Mouse (Mus musculus): Measurements from ENCODE around the gene Gpr162.
"Not testable (repeated sequence)": the region's sequence is repeated elsewhere in the genome, so short reads cannot be mapped to it uniquely, and the experiment has no call there.

The Gpr162 gene

GRCm38 (mm10) chr6:124863658-124864298 lies at the start of gene Gpr162:
Gene Gpr162, minus strand, starts transcription at chr6:124863983.
- DNase-seq = peak in 1 of 2 experiments; percentile 29

- DNase-seq = no peak
Measured at GRCm38 (mm10) chr6:124913214-124913613, 49.4 kb upstream of the Gpr162 start.

- no peak for DNase-seq
Measured at GRCm38 (mm10) chr6:124911533-124912218, 47.9 kb upstream of the Gpr162 start, which contains the start of gene Lag3. Gene Lag3, minus strand, starts transcription at chr6:124911705.

- no peak for DNase-seq
Measured at GRCm38 (mm10) chr6:124910032-124910431, 46.2 kb upstream of the Gpr162 start.

GRCm38 (mm10) chr6:124907767-124908166 lies 44.0 kb upstream of the Gpr162 start:
- no peak for DNase-seq

- no peak for DNase-seq
Measured at GRCm38 (mm10) chr6:124904991-124905860, 41.4 kb upstream of the Gpr162 start.

GRCm38 (mm10) chr6:124904161-124904981 lies 40.6 kb upstream of the Gpr162 start:
- no peak for DNase-seq

GRCm38 (mm10) chr6:124903580-124904151 lies 39.9 kb upstream of the Gpr162 start:
- DNase-seq = peak; percentile 89 to 97

GRCm38 (mm10) chr6:124901851-124902250 lies 38.1 kb upstream of the Gpr162 start:
- DNase-seq = no peak

GRCm38 (mm10) chr6:124900801-124901480 lies 37.2 kb upstream of the Gpr162 start:
- no peak for DNase-seq

- no peak for DNase-seq
Measured at GRCm38 (mm10) chr6:124900056-124900800, 36.4 kb upstream of the Gpr162 start.

- DNase-seq = no peak
Measured at GRCm38 (mm10) chr6:124898359-124898758, 34.6 kb upstream of the Gpr162 start.

GRCm38 (mm10) chr6:124894113-124894512 lies 30.3 kb upstream of the Gpr162 start:
- DNase-seq = not testable (repeated sequence)

GRCm38 (mm10) chr6:124890997-124891396 lies 27.2 kb upstream of the Gpr162 start:
- no peak for DNase-seq

- DNase-seq = no peak
Measured at GRCm38 (mm10) chr6:124888555-124889125, 24.9 kb upstream of the Gpr162 start.

GRCm38 (mm10) chr6:124887986-124888385 lies 24.2 kb upstream of the Gpr162 start, which contains the start of gene Cd4:
Gene Cd4, minus strand, starts transcription at chr6:124888221.
- DNase-seq = no peak

GRCm38 (mm10) chr6:124885956-124886381 lies 22.2 kb upstream of the Gpr162 start:
- no peak for DNase-seq

- no peak for DNase-seq
Measured at GRCm38 (mm10) chr6:124884714-124885500, 21.1 kb upstream of the Gpr162 start.

GRCm38 (mm10) chr6:124883351-124883750 lies 19.6 kb upstream of the Gpr162 start:
- DNase-seq = no peak

Measured in spleen, adult 18-20 months (tissue).